Mouse (Mus musculus) CD4-positive helper T cell, adult 2 months (primary cell): ENCODE data around the gene 4933436I01Rik.

ENCODE experiments used
- DNase-seq: peaks from one replicate; pipeline ENCODE4 v3.0.0-alpha.2; 2012; ENCODE audit warnings: low read depth, missing footprints, low spot score

Gene 4933436I01Rik

GRCm38 (mm10) chrX:67921350-67921749, at the start of gene 4933436I01Rik:
TSS of gene 4933436I01Rik (minus strand) at chrX:67921450.
- DNase-seq, result no peak

DNA sequence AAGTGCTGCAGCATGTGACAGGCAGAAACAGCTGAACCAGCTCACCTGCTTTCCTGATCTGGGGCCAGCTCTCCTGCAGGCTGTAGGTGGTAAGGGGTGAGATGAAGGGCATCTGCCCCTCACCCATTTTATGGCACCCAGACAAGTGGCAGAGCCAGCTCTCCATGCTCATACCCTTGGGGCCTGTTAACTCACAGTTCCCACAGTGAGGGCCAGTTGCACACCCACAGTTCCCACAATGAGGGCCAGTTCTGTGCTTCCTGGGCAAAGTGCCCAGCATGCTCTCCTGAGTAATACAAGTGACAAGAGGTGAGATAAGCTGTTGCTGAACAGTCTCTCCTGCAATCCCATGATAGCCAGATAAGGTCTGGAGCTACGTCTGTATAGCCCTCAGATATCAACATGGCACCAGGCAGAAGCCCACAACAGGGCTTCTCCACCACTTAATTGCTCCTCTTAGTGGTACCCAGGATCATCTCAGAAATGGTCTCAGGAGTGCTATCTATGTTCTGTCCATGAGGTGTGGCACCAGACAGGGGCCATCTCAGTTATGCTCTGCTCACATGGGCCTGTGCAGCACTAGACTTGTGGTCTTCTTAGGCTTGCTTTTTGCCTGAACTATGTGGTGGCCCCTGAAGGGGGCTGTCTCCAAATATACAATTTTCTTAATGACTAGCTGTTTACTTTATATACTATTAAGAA, 3.7 kb upstream of the 4933436I01Rik start:
- DNase-seq, result no peak

DNA sequence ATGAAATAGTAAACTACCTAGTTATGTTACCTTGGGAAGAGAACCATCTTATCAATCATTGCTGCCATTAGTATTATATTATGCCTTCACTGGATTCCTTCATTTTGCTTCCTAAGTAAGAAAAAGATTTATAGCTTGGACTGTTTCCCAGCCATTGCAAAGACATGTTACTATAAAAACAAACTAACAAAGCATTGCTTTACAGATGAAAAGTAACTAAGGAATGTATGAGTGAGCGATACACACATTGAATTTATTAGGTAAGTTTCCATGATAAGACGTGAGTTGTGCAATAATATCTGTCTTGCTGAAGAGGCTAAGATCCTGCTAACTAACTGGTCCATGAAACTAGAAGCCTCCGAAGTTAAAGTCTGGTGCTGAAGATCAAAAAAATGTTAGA, 37.8 kb downstream of the 4933436I01Rik start:
- DNase-seq, result no peak
